Mouse (Mus musculus) gonadal fat pad, adult 2 months (tissue): ENCODE data around the gene Zfp367. TPM values are rescaled to one million over a fixed set of nuclear protein-coding genes. Genes with fewer than 3 reads are reported as not detected.

Experiments
- DNase-seq: peaks from one replicate; pipeline ENCODE4 v3.0.0-alpha.2; 2012; ENCODE audit warnings: low read depth
- polyA plus RNA-seq: library from polyadenylated mRNA; depleted of rRNA; stranded (reverse); fragments of >200 nt; gene quantifications from 2 replicates; pipeline ENCODE4 v1.2.3, GENCODE M21; 2012; rRNA removed

The Zfp367 gene
- polyA plus RNA-seq, 1 experiment: 10.5 TPM

GRCm38 (mm10) chr13:64091006-64091405 is 62.0 kb downstream of the Zfp367 start:
- DNase-seq: no peak

DNA sequence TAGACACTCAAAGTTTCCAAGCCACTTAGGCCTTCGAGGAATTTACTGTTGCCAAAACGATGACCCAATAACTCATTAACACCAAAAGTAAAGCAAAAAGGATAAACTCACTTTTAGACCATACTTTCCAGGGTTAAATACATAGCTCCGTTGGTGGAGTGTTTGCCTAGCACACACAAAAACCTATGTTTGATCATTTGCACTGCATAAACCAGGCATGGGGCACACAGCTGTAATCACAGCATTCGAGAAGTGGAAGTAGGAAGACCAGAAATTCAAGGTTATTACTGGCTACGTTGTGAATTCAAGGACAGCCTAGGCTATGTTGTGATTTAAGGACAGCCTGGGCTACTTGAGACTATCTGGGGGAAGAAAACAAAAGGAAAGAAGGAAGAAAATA is 62.7 kb downstream of the Zfp367 start:
- no peak for DNase-seq

- no peak for DNase-seq
Observed at GRCm38 (mm10) chr13:64089130-64089529, 63.9 kb downstream of the Zfp367 start, which contains the start of gene Hsd17b3. Gene Hsd17b3 (minus strand): TSS chr13:64089230.

GRCm38 (mm10) chr13:64088057-64088456 is 64.9 kb downstream of the Zfp367 start:
- no peak for DNase-seq

GRCm38 (mm10) chr13:64086036-64086435 is 67.0 kb downstream of the Zfp367 start:
- no peak for DNase-seq

GRCm38 (mm10) chr13:64083331-64083730 is 69.7 kb downstream of the Zfp367 start:
- DNase-seq: no peak

Other genes with a start within 250 kb of the Zfp367 start
- gene Hsd17b3, start 64.0 kb downstream of the Zfp367 start, polyA plus RNA-seq: 0.09 and 0.38 TPM in 2 replicates
- 5.2 and 5.5 TPM in 2 replicates for gene Slc35d2, start 23.8 kb downstream of the Zfp367 start, polyA plus RNA-seq
- gene Habp4, start 8.6 kb upstream of the Zfp367 start, polyA plus RNA-seq: 16.4 and 19.8 TPM in 2 replicates
- 4.3 and 5.7 TPM in 2 replicates for gene Cdc14b, start 122.1 kb upstream of the Zfp367 start, polyA plus RNA-seq
- gene Aaed1, start 159.5 kb upstream of the Zfp367 start, polyA plus RNA-seq: 13.1 and 13.5 TPM in 2 replicates
- 303 and 374 TPM in 2 replicates for gene Ctsl, start 217.7 kb upstream of the Zfp367 start, polyA plus RNA-seq